Mouse (Mus musculus) megakaryocyte-erythroid progenitor cell, adult 5 weeks (primary cell): ENCODE results near the gene Tcf7l2. TPM values are rescaled to one million over a fixed set of nuclear protein-coding genes. Genes with fewer than 3 reads are reported as not detected.

ENCODE experiments used
- polyA plus RNA-seq: library from polyadenylated mRNA; stranded (reverse); fragments of >175 nt; gene quantifications from 2 replicates; pipeline ENCODE4 v1.2.3, GENCODE M21; 2012

Gene Tcf7l2
- 3.6 and 3.9 TPM in 2 replicates for polyA plus RNA-seq

GRCm38 (mm10) chr19:55741439-55741928 lies at the start of gene Tcf7l2:
Tcf7l2 (plus strand) TSS chr19:55741820.

